Mouse (Mus musculus): ENCODE measurements around the gene Krtap17-1. TPM values are rescaled to one million over a fixed set of nuclear protein-coding genes. Genes with fewer than 3 reads are reported as not detected.

Krtap17-1 gene
- polyA plus RNA-seq, 1 experiment from 2014 or later, result 0.29 TPM

GRCm38 (mm10) chr11:99999091-99999490, 5.3 kb upstream of the Krtap17-1 start:
- 88% methylated on average over 7 of the region's 7 CpGs for WGBS
- Histone ChIP-seq H3K4me1 (no peaks in the 10 kb centered on the region), H3K27me3 (peaks cover 10% of the 10 kb centered on the region; the same call in 1 of the 2 replicates), H3K27ac (no peak overlapping the region), H3K36me3 (no peaks in the 10 kb centered on the region), H3K4me2 (replicated peaks) (no peak overlapping the region), H3K9me3 (no peaks in the 10 kb centered on the region), H3K9ac (no peak overlapping the region), H3K4me3 (no peak overlapping the region)
- no peak for ATAC-seq (ENCODE audit: insufficient number of reproducible peaks, insufficient read depth, low FRiP score, low TSS enrichment)

GRCm38 (mm10) chr11:99994384-99994661, 529 bp upstream of the Krtap17-1 start:
- no peak overlapping the region for H3K4me2 ChIP-seq (replicated peaks)
- no peak for ATAC-seq (ENCODE audit: insufficient number of reproducible peaks, insufficient read depth, low FRiP score, low TSS enrichment)
- WGBS, result 67% methylated on average over 4 of the region's 4 CpGs
- H3K27me3 ChIP-seq, result peaks cover 28% of the 10 kb centered on the region
- H3K9me3 ChIP-seq, result no peaks in the 10 kb centered on the region
- H3K4me3 ChIP-seq, result no peak overlapping the region
- no peaks in the 10 kb centered on the region for H3K36me3 ChIP-seq
- H3K27ac ChIP-seq, result no peak overlapping the region
- H3K9ac ChIP-seq, result no peak overlapping the region
- H3K4me1 ChIP-seq, result no peaks in the 10 kb centered on the region

DNA sequence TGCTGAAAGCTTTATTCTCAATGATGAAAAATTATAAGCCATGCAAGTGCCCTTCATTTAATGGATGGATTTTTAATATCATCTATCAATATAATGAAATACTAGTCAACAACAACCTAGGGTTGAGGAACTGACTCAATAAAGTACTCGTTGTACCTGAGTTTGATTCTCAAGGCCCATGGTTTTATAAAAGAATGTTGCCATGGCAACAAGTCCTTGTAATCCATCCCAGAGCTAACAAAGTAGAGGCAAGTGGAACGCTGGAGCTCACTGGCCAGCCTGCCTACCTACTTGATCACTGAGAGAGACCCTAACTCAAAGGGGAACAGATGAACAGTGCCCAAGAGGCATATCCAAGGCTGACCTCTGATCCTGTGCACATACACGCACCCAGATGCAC, 3.2 kb downstream of the Krtap17-1 start:
- H3K4me2 ChIP-seq (replicated peaks), result no peak overlapping the region
- no peak overlapping the region for H3K27ac ChIP-seq
- no peak for ATAC-seq (ENCODE audit: insufficient number of reproducible peaks, insufficient read depth, low FRiP score, low TSS enrichment)
- H3K9ac ChIP-seq, result no peak overlapping the region
- H3K27me3 ChIP-seq, result peaks cover 28% of the 10 kb centered on the region
- no peaks in the 10 kb centered on the region for H3K9me3 ChIP-seq
- H3K4me1 ChIP-seq, result no peaks in the 10 kb centered on the region
- no peaks in the 10 kb centered on the region for H3K36me3 ChIP-seq
- no peak overlapping the region for H3K4me3 ChIP-seq
- 82% methylated on average over 3 of the region's 3 CpGs for WGBS

GRCm38 (mm10) chr11:99989881-99990405, 3.9 kb downstream of the Krtap17-1 start:
- no peak overlapping the region for H3K4me2 ChIP-seq (replicated peaks)
- no peak for ATAC-seq (ENCODE audit: insufficient number of reproducible peaks, insufficient read depth, low FRiP score, low TSS enrichment)
- no peaks in the 10 kb centered on the region for H3K9me3 ChIP-seq
- H3K4me1 ChIP-seq, result no peaks in the 10 kb centered on the region
- no peak overlapping the region for H3K27ac ChIP-seq
- WGBS, result 84% methylated on average over 6 of the region's 6 CpGs
- no peak overlapping the region for H3K4me3 ChIP-seq
- H3K27me3 ChIP-seq, result peaks cover 24% of the 10 kb centered on the region
- H3K36me3 ChIP-seq, result no peaks in the 10 kb centered on the region
- no peak overlapping the region for H3K9ac ChIP-seq

DNA sequence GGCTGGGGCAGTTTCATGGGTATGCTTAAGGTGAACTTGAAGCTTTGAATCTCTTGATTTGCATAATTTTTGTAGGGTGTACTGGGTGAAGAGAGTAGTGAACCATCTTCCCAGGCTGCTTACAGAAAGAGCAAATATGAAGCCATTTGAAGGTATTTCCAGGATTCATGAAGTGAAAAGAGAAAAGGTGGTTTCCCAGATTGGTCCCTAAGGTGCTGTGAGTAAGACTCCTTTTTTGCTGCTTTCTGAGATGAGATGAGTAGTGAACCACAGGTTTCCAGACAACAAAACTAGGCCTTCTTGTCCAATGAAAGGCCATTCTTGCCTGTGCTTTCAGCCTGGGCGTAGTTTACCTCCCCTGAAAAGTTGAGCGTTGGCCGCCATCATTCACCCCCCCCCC, 5.3 kb downstream of the Krtap17-1 start:
- Histone ChIP-seq H3K4me1 (no peaks in the 10 kb centered on the region), H3K4me3 (no peak overlapping the region), H3K9ac (no peak overlapping the region), H3K4me2 (replicated peaks) (no peak overlapping the region), H3K27me3 (peaks cover 12% of the 10 kb centered on the region), H3K36me3 (no peaks in the 10 kb centered on the region), H3K9me3 (no peaks in the 10 kb centered on the region), H3K27ac (no peak overlapping the region)
- ATAC-seq (ENCODE audit: insufficient number of reproducible peaks, insufficient read depth, low FRiP score, low TSS enrichment), result no peak
- WGBS, result 94% methylated on average over 3 of the region's 3 CpGs

DNA sequence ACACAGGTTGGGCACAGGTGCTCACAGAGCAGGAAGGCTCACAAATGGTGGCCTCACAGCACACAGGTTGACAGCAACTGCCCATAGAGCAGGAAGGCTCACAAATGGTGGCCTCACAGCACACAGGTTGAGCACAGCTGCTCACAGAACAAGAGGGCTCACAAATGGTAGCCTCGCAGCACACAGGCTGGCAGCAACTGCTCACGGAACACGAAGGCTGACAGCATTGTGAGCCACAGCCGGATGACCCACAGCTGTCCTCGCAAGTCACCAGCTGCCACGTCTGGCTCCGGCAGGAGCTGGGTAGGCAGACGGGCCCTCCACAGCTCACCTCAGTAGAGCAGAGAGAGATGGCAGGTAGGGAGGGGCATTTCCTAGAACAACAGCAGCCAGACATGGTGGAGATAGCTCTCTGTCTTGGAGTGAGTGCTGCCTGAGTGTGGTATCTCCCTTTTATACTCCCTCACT, 7.6 kb downstream of the Krtap17-1 start, which contains the start of gene Krtap16-1:
Gene Krtap16-1, minus strand, starts transcription at position 418 of the 468 bp plus-strand sequence.
- Histone ChIP-seq H3K4me2 (replicated peaks) (no peak within 1 kb of the TSS), H3K36me3 (no peaks in the 10 kb centered on the region), H3K27me3 (no peaks in the 10 kb centered on the region), H3K4me3 (no peak within 1 kb of the TSS), H3K9me3 (no peaks in the 10 kb centered on the region), H3K9ac (no peak within 1 kb of the TSS), H3K4me1 (no peaks in the 10 kb centered on the region), H3K27ac (no peak within 1 kb of the TSS)
- no peak for ATAC-seq (ENCODE audit: insufficient number of reproducible peaks, insufficient read depth, low FRiP score, low TSS enrichment)
- 87% methylated on average over 8 of the region's 8 CpGs for WGBS

DNA sequence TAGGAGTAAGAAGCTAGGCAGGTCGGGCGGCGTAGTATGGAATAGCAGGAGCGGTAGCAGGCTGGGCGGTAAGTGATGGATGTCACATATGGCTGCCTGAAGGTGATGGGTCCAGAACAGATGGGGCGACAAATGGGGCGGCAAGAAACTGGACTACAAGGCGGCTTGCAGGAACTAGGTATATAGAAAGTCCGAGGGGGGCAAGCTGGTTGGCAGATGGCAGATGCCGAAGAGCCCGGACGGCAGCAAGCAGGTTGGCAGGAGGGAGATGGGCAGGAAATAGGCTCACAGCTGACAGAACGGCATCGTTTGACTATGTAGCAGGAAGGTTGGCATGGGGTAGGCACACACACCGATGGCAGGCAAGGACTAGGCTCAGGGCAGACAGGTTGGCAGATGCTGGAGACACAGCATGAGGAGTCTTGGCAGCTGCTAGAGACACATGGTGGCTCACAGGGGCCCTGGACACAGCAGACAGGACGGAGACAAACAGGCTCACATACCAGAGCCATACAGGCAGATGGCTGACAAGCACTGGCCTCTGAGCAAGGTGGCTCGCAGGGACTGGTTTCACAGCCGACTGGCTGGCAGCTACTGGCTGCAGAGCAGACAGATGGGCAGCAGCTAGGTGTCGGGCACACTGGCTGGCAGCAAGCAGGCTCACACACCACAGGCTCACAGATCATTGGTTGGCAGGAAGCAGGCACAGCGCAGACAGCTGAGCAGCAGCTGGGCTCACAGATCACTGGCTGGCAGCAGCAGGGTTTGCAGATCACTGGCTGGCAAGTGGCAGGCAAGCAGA, 8.3 kb downstream of the Krtap17-1 start:
- WGBS, result 87% methylated on average over 20 of the region's 20 CpGs
- Histone ChIP-seq H3K4me3 (no peak overlapping the region), H3K4me2 (replicated peaks) (no peak overlapping the region), H3K27me3 (0 out of 2 replicates have a peak, but pooled peaks cover 2% of the 10 kb centered on the region), H3K36me3 (no peaks in the 10 kb centered on the region), H3K9me3 (no peaks in the 10 kb centered on the region), H3K9ac (no peak overlapping the region), H3K4me1 (no peaks in the 10 kb centered on the region), H3K27ac (no peak overlapping the region)
- no peak for ATAC-seq (ENCODE audit: insufficient number of reproducible peaks, insufficient read depth, low FRiP score, low TSS enrichment)

DNA sequence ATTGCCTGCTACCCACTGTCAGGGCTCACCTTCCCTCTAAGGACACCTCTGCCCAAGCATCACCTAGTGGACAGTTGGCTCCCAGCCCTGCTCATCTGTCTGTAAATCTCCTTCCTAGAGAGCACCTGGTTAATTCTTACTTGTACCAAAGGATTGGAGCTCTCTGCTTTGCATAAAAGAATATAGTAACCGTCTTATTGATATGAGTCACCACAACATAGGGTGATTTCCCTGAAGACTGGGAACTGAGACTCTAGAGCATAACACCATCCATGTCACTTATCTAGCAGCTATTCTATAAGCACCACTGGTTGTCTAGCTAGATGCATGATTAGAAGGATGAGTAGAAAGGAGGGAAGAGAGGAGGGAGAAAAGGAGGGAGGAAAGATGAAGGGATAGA, 10.4 kb downstream of the Krtap17-1 start:
- no peaks in the 10 kb centered on the region for H3K4me1 ChIP-seq
- no peak overlapping the region for H3K27ac ChIP-seq
- H3K27me3 ChIP-seq, result 0 out of 2 replicates have a peak, but pooled peaks cover 2% of the 10 kb centered on the region
- H3K9me3 ChIP-seq, result no peaks in the 10 kb centered on the region
- H3K4me3 ChIP-seq, result no peak overlapping the region
- H3K9ac ChIP-seq, result no peak overlapping the region
- 83% methylated on average over 1 of the region's 1 CpGs for WGBS
- no peaks in the 10 kb centered on the region for H3K36me3 ChIP-seq
- H3K4me2 ChIP-seq (replicated peaks), result no peak overlapping the region
- ATAC-seq (ENCODE audit: insufficient number of reproducible peaks, insufficient read depth, low FRiP score, low TSS enrichment), result no peak

- Histone ChIP-seq H3K27me3 (0 out of 2 replicates have a peak, but pooled peaks cover 2% of the 10 kb centered on the region), H3K4me2 (replicated peaks) (no peak overlapping the region), H3K9ac (no peak overlapping the region), H3K36me3 (no peaks in the 10 kb centered on the region), H3K4me1 (no peaks in the 10 kb centered on the region), H3K27ac (no peak overlapping the region), H3K9me3 (no peaks in the 10 kb centered on the region), H3K4me3 (no peak overlapping the region)
- WGBS, result 86% methylated on average over 9 of the region's 9 CpGs
- ATAC-seq (ENCODE audit: insufficient number of reproducible peaks, insufficient read depth, low FRiP score, low TSS enrichment), result no peak
Measured at GRCm38 (mm10) chr11:99982731-99983130, 11.1 kb downstream of the Krtap17-1 start.

GRCm38 (mm10) chr11:99978953-99979352, 14.8 kb downstream of the Krtap17-1 start, which contains the start of gene Krtap29-1:
TSS of gene Krtap29-1 (minus strand) at chr11:99979053.
- WGBS, result 72% methylated on average over 5 of the region's 5 CpGs
- ATAC-seq (ENCODE audit: insufficient number of reproducible peaks, insufficient read depth, low FRiP score, low TSS enrichment), result no peak

DNA sequence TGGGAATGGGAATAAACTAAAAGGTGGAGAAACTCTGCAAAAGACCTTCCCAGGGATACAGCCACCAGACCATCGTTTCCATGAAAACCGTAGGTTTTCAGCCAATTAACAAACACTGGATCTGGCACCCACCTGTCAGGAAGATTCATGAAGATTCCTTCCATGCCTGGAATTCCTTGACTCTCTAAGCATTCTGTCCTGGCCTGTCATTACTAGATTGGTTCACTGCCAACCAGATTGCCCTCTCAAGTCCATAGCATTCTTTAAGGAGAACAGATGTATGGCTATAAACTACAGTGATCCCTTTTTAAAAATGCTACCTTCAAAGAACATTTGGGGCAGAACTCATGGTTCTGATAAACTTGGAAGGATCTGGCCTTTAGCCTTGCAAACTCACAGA, 27.8 kb downstream of the Krtap17-1 start:
- Histone ChIP-seq H3K27ac (no peak overlapping the region), H3K4me1 (no peaks in the 10 kb centered on the region), H3K4me3 (no peak overlapping the region), H3K9me3 (no peaks in the 10 kb centered on the region), H3K9ac (no peak overlapping the region), H3K27me3 (no peaks in the 10 kb centered on the region), H3K36me3 (no peaks in the 10 kb centered on the region), H3K4me2 (replicated peaks) (no peak overlapping the region)
- no peak for ATAC-seq (ENCODE audit: insufficient number of reproducible peaks, insufficient read depth, low FRiP score, low TSS enrichment)
- 46% methylated on average over 2 of the region's 2 CpGs for WGBS

More at GRCm38 (mm10) chr11:99978953-99979352, 14.8 kb downstream of the Krtap17-1 start, which contains the start of gene Krtap29-1:
- H3K4me2 ChIP-seq (replicated peaks), result no peak within 1 kb of the TSS
- H3K9ac ChIP-seq, result no peak within 1 kb of the TSS
- no peaks in the 10 kb centered on the region for H3K9me3 ChIP-seq
- H3K36me3 ChIP-seq, result no peaks in the 10 kb centered on the region
- H3K27me3 ChIP-seq, result 0 out of 2 replicates have a peak, but pooled peaks cover 2% of the 10 kb centered on the region
- H3K27ac ChIP-seq, result no peak within 1 kb of the TSS
- no peaks in the 10 kb centered on the region for H3K4me1 ChIP-seq
- H3K4me3 ChIP-seq, result no peak within 1 kb of the TSS

- no peak overlapping the region for H3K27ac ChIP-seq
- no peak overlapping the region for H3K9ac ChIP-seq
- H3K4me1 ChIP-seq, result no peaks in the 10 kb centered on the region
- H3K27me3 ChIP-seq, result no peaks in the 10 kb centered on the region
- ATAC-seq (ENCODE audit: insufficient number of reproducible peaks, insufficient read depth, low FRiP score, low TSS enrichment), result no peak
- H3K4me2 ChIP-seq (replicated peaks), result no peak overlapping the region
- H3K9me3 ChIP-seq, result no peaks in the 10 kb centered on the region
- no peaks in the 10 kb centered on the region for H3K36me3 ChIP-seq
- H3K4me3 ChIP-seq, result no peak overlapping the region
- 50% methylated on average over 6 of the region's 6 CpGs for WGBS
Measured at GRCm38 (mm10) chr11:99964213-99964612, 29.6 kb downstream of the Krtap17-1 start.

All from embryonic facial prominence, embryonic 12.5 days (tissue).